Mouse (Mus musculus) hindbrain, postnatal 0 days (tissue): Measurements from ENCODE around the gene Magi2. TPM values are rescaled to one million over a fixed set of nuclear protein-coding genes. Genes with fewer than 3 reads are reported as not detected.

Source experiments
- ATAC-seq: fragments of 200-750 bp; cut with Nextera tagmentation; 2 replicates; pipeline ENCODE4 v1.8.0; 2017; ENCODE audit warnings: mild to moderate bottlenecking, moderate TSS enrichment, moderate library complexity
- DNase-seq: peaks from one replicate; pipeline ENCODE4 v3.0.0-alpha.2; 2015; ENCODE audit warnings: low spot score
- H3K27ac ChIP-seq: fragments of 300-500 bp; sonication (generic); 2 replicates; pipeline ENCODE4 v1.5.1; 2014; ENCODE audit warnings: mild to moderate bottlenecking
- H3K27me3 ChIP-seq: fragments of 300-500 bp; sonication (generic); 2 replicates; pipeline ENCODE4 v1.6.1; 2014; ENCODE audit warnings: low read length, mixed read lengths; ENCODE audit not compliant: insufficient read depth
- H3K36me3 ChIP-seq: fragments of 300-500 bp; sonication (generic); 2 replicates; pipeline ENCODE4 v1.6.1; 2014; ENCODE audit warnings: low read length, mixed read lengths; ENCODE audit not compliant: insufficient read depth
- H3K4me1 ChIP-seq: fragments of 300-500 bp; sonication (generic); 2 replicates; pipeline ENCODE4 v1.6.1; 2014; ENCODE audit warnings: antibody characterized with exemption, low read length, mixed read lengths; ENCODE audit not compliant: insufficient read depth
- H3K4me2 ChIP-seq: fragments of 300-500 bp; sonication (generic); 2 replicates; pipeline ENCODE4 v1.6.1; 2014; ENCODE audit warnings: low read depth, mild to moderate bottlenecking, low read length, moderate library complexity, mixed read lengths
- H3K4me3 ChIP-seq: fragments of 300-500 bp; sonication (generic); 2 replicates; pipeline ENCODE4 v1.5.1; 2014; ENCODE audit warnings: low read length
- H3K9ac ChIP-seq: fragments of 300-500 bp; sonication (generic); replicated peaks from 2 replicates; pipeline ENCODE4 v1.6.1; 2014; ENCODE audit warnings: mild to moderate bottlenecking, low read length, moderate library complexity, mixed read lengths
- H3K9me3 ChIP-seq: fragments of 300-500 bp; sonication (generic); 2 replicates; pipeline ENCODE4 v1.6.1; 2016; ENCODE audit warnings: low read length, mixed read lengths
- CTCF ChIP-seq: IDR thresholded peaks from 2 replicates; pipeline ENCODE4 v1.5.1; 2016; ENCODE audit warnings: antibody characterized with exemption, control low read depth, low read depth
- WGBS: fragments of 180-500 bp; shearing (Covaris S2); extraction: QIAGEN DNeasy Blood & Tissue Kit; methylation state at CpG from one replicate; pipeline ENCODE4 v1.1.7; 2014; 5-methylcytosine and 5-hydroxymethylcytosine counted together
- polyA plus RNA-seq: library from polyadenylated mRNA; unstranded; fragments of >200 nt; fragmentation: Nextera tagmentation; extraction: Ambion mirVana; gene quantifications from 2 replicates; pipeline ENCODE4 v1.2.1, GENCODE M21; 2015
- total RNA-seq: library from RNA; depleted of rRNA; stranded (reverse); fragments of >200 nt; gene quantifications from 2 replicates; pipeline ENCODE4 v1.2.3, GENCODE M21; 2014

Gene Magi2
- total and polyA plus RNA-seq, 2 experiments from 2014 or later = 17.3 to 45.5 TPM

- H3K36me3 ChIP-seq = no peaks in the 10 kb centered on the region; the same call in 1 of the 2 replicates
- H3K27ac ChIP-seq = no peak overlapping the region
- TF ChIP-seq CTCF = no peak
- H3K27me3 ChIP-seq = no peaks in the 10 kb centered on the region
- no peak overlapping the region for H3K4me3 ChIP-seq
- DNase-seq (no peak), ATAC-seq (0 out of 2 replicates have a peak, but pooled peaks have one; percentile 45)
- no peak overlapping the region for H3K9ac ChIP-seq
- no peak overlapping the region for H3K4me2 ChIP-seq
- no peaks in the 10 kb centered on the region for H3K9me3 ChIP-seq
- no peaks in the 10 kb centered on the region for H3K4me1 ChIP-seq
- 23% methylated on average over 7 of the region's 7 CpGs for WGBS
Measured at GRCm38 (mm10) chr5:20603756-20604469, 1377.1 kb downstream of the Magi2 start.

GRCm38 (mm10) chr5:20606497-20606896 is 1379.7 kb downstream of the Magi2 start:
- Histone ChIP-seq H3K27ac (no peak overlapping the region), H3K27me3 (no peaks in the 10 kb centered on the region), H3K9ac (no peak overlapping the region), H3K4me1 (no peaks in the 10 kb centered on the region), H3K36me3 (peaks cover 12% of the 10 kb centered on the region), H3K9me3 (no peaks in the 10 kb centered on the region), H3K4me2 (no peak overlapping the region), H3K4me3 (no peak overlapping the region)
- DNase-seq (no peak), ATAC-seq (no peak)
- TF ChIP-seq CTCF = no peak
- 78% methylated on average over 5 of the region's 5 CpGs for WGBS

GRCm38 (mm10) chr5:20607503-20607902 is 1380.7 kb downstream of the Magi2 start:
- Histone ChIP-seq H3K36me3 (peaks cover 12% of the 10 kb centered on the region), H3K9me3 (no peaks in the 10 kb centered on the region), H3K27ac (no peak overlapping the region), H3K4me3 (no peak overlapping the region), H3K9ac (no peak overlapping the region), H3K4me2 (no peak overlapping the region), H3K27me3 (no peaks in the 10 kb centered on the region), H3K4me1 (no peaks in the 10 kb centered on the region)
- TF ChIP-seq CTCF = no peak
- DNase-seq = no peak
- no peak for ATAC-seq
- WGBS = 83% methylated on average over 1 of the region's 1 CpGs

- no peak for DNase-seq
- 90% methylated on average over 12 of the region's 12 CpGs for WGBS
- no peaks in the 10 kb centered on the region for H3K27me3 ChIP-seq
Measured at GRCm38 (mm10) chr5:20609206-20609935, 1382.5 kb downstream of the Magi2 start.

GRCm38 (mm10) chr5:20610640-20611039 is 1383.8 kb downstream of the Magi2 start:
- no peak overlapping the region for H3K4me2 ChIP-seq
- H3K9ac ChIP-seq = no peak overlapping the region
- H3K4me1 ChIP-seq = no peaks in the 10 kb centered on the region
- ATAC-seq = no peak
- 92% methylated on average over 2 of the region's 2 CpGs for WGBS
- no peaks in the 10 kb centered on the region for H3K27me3 ChIP-seq
- no peak overlapping the region for H3K27ac ChIP-seq
- H3K9me3 ChIP-seq = no peaks in the 10 kb centered on the region
- H3K4me3 ChIP-seq = no peak overlapping the region
- no peak for DNase-seq
- no peak for TF ChIP-seq CTCF
- peaks cover 12% of the 10 kb centered on the region for H3K36me3 ChIP-seq

More at GRCm38 (mm10) chr5:20609206-20609935, 1382.5 kb downstream of the Magi2 start:
- H3K9me3 ChIP-seq = no peaks in the 10 kb centered on the region
- ATAC-seq = no peak
- no peak overlapping the region for H3K4me2 ChIP-seq
- no peak overlapping the region for H3K4me3 ChIP-seq
- no peak for TF ChIP-seq CTCF
- no peak overlapping the region for H3K9ac ChIP-seq
- H3K27ac ChIP-seq = no peak overlapping the region
- peaks cover 12% of the 10 kb centered on the region for H3K36me3 ChIP-seq
- H3K4me1 ChIP-seq = no peaks in the 10 kb centered on the region

GRCm38 (mm10) chr5:20612616-20613015 is 1385.8 kb downstream of the Magi2 start:
- DNase-seq (no peak), ATAC-seq (no peak)
- WGBS = 95% methylated on average over 9 of the region's 9 CpGs
- no peaks in the 10 kb centered on the region for H3K4me1 ChIP-seq
- H3K27me3 ChIP-seq = no peaks in the 10 kb centered on the region
- no peak overlapping the region for H3K4me2 ChIP-seq
- H3K27ac ChIP-seq = no peak overlapping the region
- H3K9me3 ChIP-seq = no peaks in the 10 kb centered on the region
- H3K36me3 ChIP-seq = peaks cover 12% of the 10 kb centered on the region
- H3K4me3 ChIP-seq = no peak overlapping the region
- H3K9ac ChIP-seq = no peak overlapping the region
- no peak for TF ChIP-seq CTCF

- H3K27ac ChIP-seq = no peak overlapping the region
- peaks cover 6% of the 10 kb centered on the region; the same call in 1 of the 2 replicates for H3K36me3 ChIP-seq
- ATAC-seq = no peak
- no peaks in the 10 kb centered on the region for H3K4me1 ChIP-seq
- H3K4me2 ChIP-seq = no peak overlapping the region
- H3K9ac ChIP-seq = no peak overlapping the region
- no peaks in the 10 kb centered on the region for H3K27me3 ChIP-seq
- DNase-seq = no peak
- H3K9me3 ChIP-seq = no peaks in the 10 kb centered on the region
- TF ChIP-seq CTCF = no peak
- 87% methylated on average over 4 of the region's 4 CpGs for WGBS
- no peak overlapping the region for H3K4me3 ChIP-seq
Measured at GRCm38 (mm10) chr5:20614891-20615290, 1388.1 kb downstream of the Magi2 start.
